Mouse (Mus musculus) megakaryocyte-erythroid progenitor cell, adult 5 weeks (primary cell): Measurements from ENCODE around the gene Sgsm1. TPM values are rescaled to one million over a fixed set of nuclear protein-coding genes. Genes with fewer than 3 reads are reported as not detected.

Source experiments
- polyA plus RNA-seq: library from polyadenylated mRNA; stranded (reverse); fragments of >175 nt; gene quantifications from 2 replicates; pipeline ENCODE4 v1.2.3, GENCODE M21; 2012

The Sgsm1 gene
- 0.16 and 1.3 TPM in 2 replicates for polyA plus RNA-seq

DNA sequence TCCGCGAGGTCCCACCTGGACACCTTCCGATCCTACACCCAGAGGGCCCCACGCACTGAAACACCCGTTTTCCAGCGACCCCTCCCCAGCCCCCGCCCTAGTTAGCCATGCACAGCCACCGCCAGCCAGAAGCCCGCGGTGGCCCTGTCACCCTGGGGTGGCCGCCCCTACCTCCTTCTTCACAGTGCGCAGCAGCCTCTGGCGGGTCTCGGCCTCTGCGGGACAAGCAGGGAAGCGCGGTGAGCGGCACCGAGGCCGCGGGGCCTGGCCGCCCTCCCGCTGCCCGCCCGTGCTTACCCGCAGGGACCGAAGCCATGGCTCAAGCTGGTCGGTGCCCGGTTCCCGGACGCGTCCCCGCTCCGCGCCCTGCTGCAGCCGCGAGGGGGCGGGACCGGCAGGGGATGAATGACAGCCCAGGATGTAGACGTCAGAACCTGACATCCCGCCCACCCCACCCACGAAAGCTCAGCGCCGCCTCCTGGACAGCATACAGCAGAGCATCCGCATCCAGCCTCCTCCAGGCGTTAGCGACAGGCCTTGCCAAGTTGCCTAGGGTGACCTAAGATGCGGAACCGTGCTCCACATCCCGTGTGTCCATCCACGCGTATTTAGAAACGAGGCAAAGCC is at the start of gene Sgsm1:
TSS of gene Sgsm1 (minus strand) at position 410 of the 627 bp plus-strand sequence.

DNA sequence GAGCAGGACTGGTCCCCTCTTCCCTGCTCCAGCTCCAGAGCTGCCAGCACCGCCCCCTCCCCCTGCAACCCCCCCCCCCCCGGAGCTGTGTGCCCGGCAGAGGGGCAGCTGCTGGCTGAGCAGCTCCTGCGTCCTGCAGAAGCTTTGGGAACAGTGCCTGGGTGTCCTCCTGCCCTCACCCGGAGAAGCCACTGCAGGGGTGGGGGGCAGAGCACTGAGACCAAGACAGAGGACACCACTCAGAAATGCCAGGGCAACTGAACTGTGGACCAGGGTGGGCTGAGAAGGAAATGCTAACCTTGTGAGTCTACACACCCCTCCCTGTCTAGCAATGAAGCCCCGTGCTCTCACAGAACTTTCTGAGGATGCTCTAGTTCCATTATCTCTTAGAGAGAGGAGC is 46.6 kb upstream of the Sgsm1 start, which contains the start of gene Aym1:
TSS of gene Aym1 (plus strand) at position 109 of the 400 bp plus-strand sequence.

GRCm38 (mm10) chr5:113226632-113227102 is 83.9 kb downstream of the Sgsm1 start, which contains the start of gene Tmem211:
Tmem211 (plus strand) TSS chr5:113226909.

DNA sequence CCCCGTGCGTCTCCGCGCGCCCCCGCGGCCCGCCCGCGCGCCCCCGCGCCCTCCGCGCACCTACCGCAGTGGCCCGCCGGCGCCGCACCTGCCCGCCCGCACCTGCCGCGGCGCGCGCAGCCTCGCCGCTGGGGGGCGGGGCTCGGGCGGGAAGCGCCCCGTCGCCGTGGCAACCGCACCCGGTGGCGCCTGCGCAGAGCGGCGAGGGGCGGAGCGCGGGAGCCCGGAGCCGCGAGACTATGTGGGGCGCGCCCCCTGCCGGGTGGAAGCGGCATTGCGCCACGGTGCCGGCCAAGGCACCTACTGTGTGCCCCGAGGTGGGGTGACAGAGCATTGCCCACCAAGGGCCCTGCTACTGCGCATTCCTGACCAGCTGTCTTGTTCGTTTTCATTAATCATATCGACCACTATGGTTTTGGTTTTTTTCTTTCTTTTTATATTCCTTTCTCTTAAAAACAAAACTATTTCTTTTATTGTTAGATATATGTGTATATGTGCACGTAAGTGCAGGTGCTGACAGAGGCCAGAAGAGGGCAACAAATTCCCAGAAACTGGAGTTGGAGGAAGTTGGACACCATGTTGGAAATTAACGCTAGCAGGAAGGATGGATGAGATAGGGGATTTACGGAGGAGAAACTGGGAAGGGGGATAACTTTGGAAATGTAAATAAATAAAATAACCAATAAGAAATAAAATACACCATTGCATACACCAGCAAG is 89.3 kb downstream of the Sgsm1 start, which contains the start of gene 2900026A02Rik:
TSS of gene 2900026A02Rik (minus strand) at position 90 of the 719 bp plus-strand sequence.

Other genes with a start within 250 kb of the Sgsm1 start
- not detected in 2 replicates for gene Crybb2, start 240.7 kb downstream of the Sgsm1 start, polyA plus RNA-seq
- 1.8 and 2.9 TPM in 2 replicates for gene Crybb3, start 229.2 kb downstream of the Sgsm1 start, polyA plus RNA-seq
- 7.6 and 10.3 TPM in 2 replicates for gene 2900026A02Rik, start 89.5 kb downstream of the Sgsm1 start, polyA plus RNA-seq
- not detected in 2 replicates for gene Tmem211, start 83.9 kb downstream of the Sgsm1 start, polyA plus RNA-seq
- gene Aym1, start 46.5 kb upstream of the Sgsm1 start, polyA plus RNA-seq: not detected in 2 replicates
- 0.06 and 0.16 TPM in 2 replicates for gene Wscd2, start 179.5 kb upstream of the Sgsm1 start, polyA plus RNA-seq